Mouse (Mus musculus) ES-E14 (cell line): Measurements from ENCODE around the gene Fam222a. TPM values are rescaled to one million over a fixed set of nuclear protein-coding genes. Genes with fewer than 3 reads are reported as not detected.

ENCODE experiments used
- DNase-seq: peaks from one replicate; pipeline ENCODE4 v3.0.0-alpha.2; 2013; ENCODE audit warnings: low read depth, low spot score
- H3K27ac ChIP-seq: 2 replicates; pipeline ENCODE4 v1.5.1; 2012; ENCODE audit warnings: low read depth, mild to moderate bottlenecking, low read length, moderate library complexity, mixed read lengths; ENCODE audit not compliant: poor library complexity, insufficient read depth, severe bottlenecking
- H3K36me3 ChIP-seq: 2 replicates; pipeline ENCODE4 v1.6.1; 2012; ENCODE audit warnings: mild to moderate bottlenecking, low read length, moderate library complexity, mixed read lengths; ENCODE audit not compliant: control insufficient read depth, poor library complexity, insufficient read depth, severe bottlenecking
- H3K4me1 ChIP-seq, 2 experiments: fragments of 150-350 bp in 1 of 2; sonication (generic) in 1 of 2; 2 replicates each; pipeline ENCODE4 v1.6.1; 2012; ENCODE audit warnings: low read length in 2 of 2, mild to moderate bottlenecking in 1 of 2, mixed read lengths in 1 of 2; ENCODE audit not compliant: control insufficient read depth in 2 of 2, insufficient read depth in 2 of 2, poor library complexity in 1 of 2
- H3K4me3 ChIP-seq, 2 experiments: fragments of 150-350 bp in 1 of 2; sonication (generic) in 1 of 2; 2 replicates each; pipeline ENCODE4 v1.5.1; 2012; ENCODE audit warnings: low read length in 2 of 2, low read depth in 1 of 2, mild to moderate bottlenecking in 1 of 2, mixed read lengths in 1 of 2; ENCODE audit not compliant: insufficient read depth in 1 of 2, poor library complexity in 1 of 2, severe bottlenecking in 1 of 2
- H3K9ac ChIP-seq: 2 replicates; pipeline ENCODE4 v1.6.1; 2012; ENCODE audit warnings: low read depth, mild to moderate bottlenecking, low read length, mixed read lengths; ENCODE audit not compliant: poor library complexity, insufficient read depth, severe bottlenecking
- H3K9me3 ChIP-seq: fragments of 150-350 bp; sonication (generic); 2 replicates; pipeline ENCODE4 v1.6.1; 2012; ENCODE audit warnings: low read depth, mild to moderate bottlenecking, low read length; ENCODE audit not compliant: control insufficient read depth, insufficient read depth
- CHD2 ChIP-seq: IDR thresholded peaks from 2 replicates; pipeline ENCODE4 v1.6.1; 2014; ENCODE audit warnings: mild to moderate bottlenecking, low read depth, low read length, inconsistent platforms
- HCFC1 ChIP-seq: IDR thresholded peaks from 2 replicates; pipeline ENCODE4 v1.6.1; 2012; ENCODE audit warnings: low read length, inconsistent platforms, borderline replicate concordance; ENCODE audit not compliant: insufficient read depth
- MAFK ChIP-seq: IDR thresholded peaks from 2 replicates; pipeline ENCODE4 v1.6.1; 2014; ENCODE audit warnings: mild to moderate bottlenecking, low read depth, low read length, inconsistent platforms; ENCODE audit not compliant: insufficient read depth
- ZC3H11A ChIP-seq: IDR thresholded peaks from 2 replicates; pipeline ENCODE4 v1.6.1; 2012; ENCODE audit warnings: low read depth, mild to moderate bottlenecking, inconsistent platforms, low read length, borderline replicate concordance
- ZNF384 ChIP-seq: IDR thresholded peaks from 2 replicates; pipeline ENCODE4 v1.6.1; 2012; ENCODE audit warnings: low read depth, low read length, inconsistent platforms
- in situ Hi-C, 2 experiments: fragments of 600-800 bp; cut with MboI; formaldehyde crosslinking; loops; one replicate each; pipeline ENCODE4 v1.15.1; 2025; ENCODE audit warnings: low sequenced_read_pairs in 2 of 2, inconsistent platforms in 1 of 2; ENCODE audit not compliant: unreplicated experiment in 2 of 2
- total RNA-seq: library from RNA; depleted of rRNA; stranded (reverse); fragments of 300-350 nt; gene quantifications from 2 replicates; pipeline ENCODE4 v1.2.3, GENCODE M21; 2012

The Fam222a gene
- total RNA-seq, 1 experiment: 1.2 TPM

DNA sequence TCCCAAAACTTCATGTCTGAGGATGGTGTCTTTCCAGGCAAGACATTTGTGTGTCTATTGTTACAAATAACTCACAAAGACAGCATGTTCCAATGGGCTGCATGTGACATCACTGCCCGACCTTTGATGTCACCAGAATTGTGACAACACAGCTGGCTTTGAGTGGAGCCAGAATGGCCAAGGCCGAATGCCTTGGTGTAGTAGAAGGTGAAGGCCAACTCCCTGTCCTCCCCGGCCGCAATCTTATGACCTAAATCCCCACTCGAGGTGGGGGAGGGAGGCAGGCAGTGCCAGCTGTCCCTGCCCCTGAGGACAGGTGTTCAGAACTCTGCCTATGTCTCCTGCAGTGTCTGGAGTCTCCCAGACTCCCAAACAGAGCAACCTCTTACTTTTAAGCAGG is 1.0 kb downstream of the Fam222a start:
- Histone ChIP-seq H3K4me1 (peaks cover 6 to 35% of the 10 kb centered on the region in 2 experiments; a peak in 3 of 4 replicates), H3K9ac (no peak overlapping the region), H3K4me3 (peak overlapping the region in 1 of 2 experiments; percentile 99; a peak in 3 of 4 replicates), H3K9me3 (no peaks in the 10 kb centered on the region), H3K27ac (no peak overlapping the region), H3K36me3 (no peaks in the 10 kb centered on the region)
- TF ChIP-seq ZNF384: no peak
- TF ChIP-seq ZC3H11A: no peak
- no peak for TF ChIP-seq HCFC1
- no peak for TF ChIP-seq MAFK
- no peak for TF ChIP-seq CHD2
- DNase-seq: no peak
- in situ Hi-C loops: no loop called here

DNA sequence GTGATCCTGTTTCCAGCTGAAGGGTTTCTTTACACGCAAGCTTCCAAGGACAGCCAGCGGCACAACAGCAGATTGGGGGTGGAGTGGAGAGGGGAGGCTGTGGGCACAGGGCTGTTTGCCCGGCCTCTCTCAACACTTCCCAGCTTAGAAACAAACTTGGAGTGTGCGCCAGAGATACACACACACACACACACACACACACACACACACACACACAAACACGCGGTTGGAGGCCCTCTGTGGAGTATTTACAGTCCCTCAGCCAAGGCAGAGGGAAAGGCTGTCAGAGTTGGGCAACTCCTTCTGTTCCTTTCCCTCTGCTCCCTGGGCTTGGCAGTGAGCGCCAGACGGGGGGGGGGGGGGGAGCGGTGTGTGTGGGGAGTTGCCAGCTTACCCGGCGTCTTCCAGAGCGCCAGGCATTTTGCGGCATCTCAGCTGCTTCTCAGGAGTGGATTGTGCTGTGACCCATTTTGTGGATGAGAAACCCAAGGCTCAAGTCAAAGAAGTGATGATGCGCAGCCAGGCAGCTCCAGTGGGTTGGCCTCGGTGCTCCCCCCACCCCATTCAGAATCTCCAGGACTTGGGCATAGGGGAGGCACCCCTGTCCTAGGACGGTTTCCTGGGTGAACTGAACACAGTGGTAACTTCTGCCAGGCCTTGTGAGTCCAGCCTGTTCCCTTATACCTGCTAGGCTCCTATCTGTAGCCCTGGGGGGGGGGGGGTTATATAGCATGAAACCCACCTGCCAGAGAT is 2.3 kb downstream of the Fam222a start:
- TF ChIP-seq ZNF384: no peak
- no peak for TF ChIP-seq HCFC1
- TF ChIP-seq ZC3H11A: no peak
- no peak for TF ChIP-seq CHD2
- TF ChIP-seq MAFK: no peak
- Histone ChIP-seq H3K4me1 (peaks cover 6 to 31% of the 10 kb centered on the region in 2 experiments; a peak in 3 of 4 replicates), H3K36me3 (no peaks in the 10 kb centered on the region), H3K9ac (no peak overlapping the region; the same call in 1 of the 2 replicates), H3K9me3 (no peaks in the 10 kb centered on the region), H3K27ac (no peak overlapping the region), H3K4me3 (no peak overlapping the region)
- no peak for DNase-seq
- in situ Hi-C loops: no loop called here

DNA sequence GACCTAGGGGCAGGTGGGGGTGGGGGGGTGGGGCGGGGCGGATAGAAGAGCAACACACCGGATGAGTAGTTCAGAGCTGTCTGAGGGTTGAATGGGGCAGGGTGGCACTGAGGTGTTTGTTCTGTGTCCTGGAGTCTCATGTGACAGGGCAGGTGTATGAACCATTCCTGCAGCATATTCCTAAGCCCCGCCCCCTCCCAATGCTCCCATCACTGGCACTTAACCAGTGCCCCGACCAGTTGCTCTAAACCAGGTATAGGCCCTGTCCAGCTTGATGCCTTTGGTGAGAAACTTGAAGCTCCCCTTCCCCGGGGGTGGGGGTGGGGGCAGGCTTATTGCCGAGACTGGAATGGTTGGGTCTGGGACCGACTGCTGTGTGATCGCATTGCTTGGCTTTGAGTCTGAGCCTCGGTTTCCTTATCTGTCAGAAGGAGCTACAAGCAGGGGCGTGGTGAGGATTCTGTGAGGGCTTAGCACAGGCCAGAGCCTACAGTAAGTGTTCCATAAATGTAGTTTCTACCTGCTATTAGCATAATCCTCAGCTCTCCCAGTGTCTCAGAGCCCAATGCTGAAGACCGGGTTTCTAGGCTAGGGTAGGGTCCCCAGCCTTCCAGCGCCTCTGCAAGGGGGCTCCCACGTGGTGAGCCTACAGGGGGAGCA is 3.1 kb downstream of the Fam222a start:
- peak overlapping the region; percentile 50; the same call in 1 of the 2 replicates for H3K27ac ChIP-seq
- no peaks in the 10 kb centered on the region for H3K9me3 ChIP-seq
- TF ChIP-seq ZNF384: no peak
- no peak for TF ChIP-seq HCFC1
- no peak for TF ChIP-seq MAFK
- no peak for TF ChIP-seq ZC3H11A
- TF ChIP-seq CHD2: no peak
- in situ Hi-C loops: no loop called here
- H3K4me3 ChIP-seq: peak overlapping the region; percentile 49 to 61
- peak overlapping the region; percentile 41; the same call in 1 of the 2 replicates for H3K9ac ChIP-seq
- H3K36me3 ChIP-seq: no peaks in the 10 kb centered on the region
- H3K4me1 ChIP-seq: peaks cover 6 to 27% of the 10 kb centered on the region in 2 experiments; a peak in 3 of 4 replicates
- no peak for DNase-seq

DNA sequence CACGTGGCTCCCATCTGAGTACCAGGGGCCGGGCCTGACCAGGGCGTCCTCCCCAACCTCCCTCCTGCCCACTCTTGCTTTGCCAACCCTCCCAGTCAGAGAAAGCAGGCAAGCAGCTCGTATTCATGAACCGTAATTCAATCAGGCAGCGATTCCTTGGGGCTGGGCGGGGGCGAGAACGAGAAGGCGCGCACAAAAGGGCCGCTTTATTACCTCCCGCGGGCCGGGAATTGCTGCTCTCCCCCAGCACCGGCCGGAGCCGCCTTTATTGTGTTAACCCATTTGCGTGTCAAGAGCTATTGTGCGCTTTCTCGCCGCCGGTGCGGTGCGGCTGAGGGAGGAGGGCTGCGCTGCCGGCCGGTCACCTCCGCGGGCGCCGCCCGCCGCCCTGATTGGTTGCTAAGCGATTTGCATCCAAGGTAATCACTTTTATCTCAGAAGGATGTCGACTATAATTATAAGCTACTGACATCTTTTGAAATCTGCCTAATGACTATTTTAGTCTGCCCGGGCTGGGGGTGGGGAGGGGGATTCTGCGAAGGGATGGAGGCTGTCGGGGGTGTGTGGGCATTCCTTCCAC is 3.7 kb downstream of the Fam222a start:
- in situ Hi-C loops: no loop called here
- peak; percentile 85 for DNase-seq
- H3K9me3 ChIP-seq: no peaks in the 10 kb centered on the region
- H3K4me3 ChIP-seq: peak overlapping the region; percentile 49 to 61
- peaks cover 6 to 23% of the 10 kb centered on the region in 2 experiments; a peak in 3 of 4 replicates for H3K4me1 ChIP-seq
- H3K9ac ChIP-seq: peak overlapping the region; percentile 41; the same call in 1 of the 2 replicates
- H3K36me3 ChIP-seq: no peaks in the 10 kb centered on the region
- peak; percentile 58; the same call in 1 of the 2 replicates for TF ChIP-seq HCFC1
- TF ChIP-seq ZC3H11A: no peak
- peak overlapping the region; percentile 50; the same call in 1 of the 2 replicates for H3K27ac ChIP-seq
